Mouse (Mus musculus) frontal cortex, postnatal 10 days (tissue): Measurements from ENCODE around the gene Ttc28.

ENCODE experiments used
- DNase-seq, 2 experiments: peaks; one replicate each; pipeline ENCODE4 v3.0.0; 2022; ENCODE audit warnings: low spot score in 2 of 2, mixed read lengths in 1 of 2

Gene Ttc28

DNA sequence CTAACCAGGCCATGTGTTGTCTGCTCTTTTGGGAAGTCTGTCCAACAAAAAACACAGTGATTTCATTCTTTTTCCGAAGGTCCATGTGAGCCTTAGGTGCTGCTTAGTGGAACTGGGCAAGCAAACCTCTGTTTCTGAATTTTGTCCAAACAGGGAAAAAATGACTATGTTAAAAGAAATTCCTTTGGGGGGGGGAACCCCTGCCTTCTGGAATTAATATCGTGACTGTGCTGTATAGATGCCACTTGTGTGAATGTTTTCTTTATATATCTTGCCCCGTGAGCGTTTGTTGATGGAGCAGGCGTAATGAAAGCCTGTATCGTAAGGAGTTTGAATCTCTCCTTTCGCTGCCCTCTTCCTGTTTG lies 127.5 kb downstream of the Ttc28 start:
- no peak for DNase-seq

DNA sequence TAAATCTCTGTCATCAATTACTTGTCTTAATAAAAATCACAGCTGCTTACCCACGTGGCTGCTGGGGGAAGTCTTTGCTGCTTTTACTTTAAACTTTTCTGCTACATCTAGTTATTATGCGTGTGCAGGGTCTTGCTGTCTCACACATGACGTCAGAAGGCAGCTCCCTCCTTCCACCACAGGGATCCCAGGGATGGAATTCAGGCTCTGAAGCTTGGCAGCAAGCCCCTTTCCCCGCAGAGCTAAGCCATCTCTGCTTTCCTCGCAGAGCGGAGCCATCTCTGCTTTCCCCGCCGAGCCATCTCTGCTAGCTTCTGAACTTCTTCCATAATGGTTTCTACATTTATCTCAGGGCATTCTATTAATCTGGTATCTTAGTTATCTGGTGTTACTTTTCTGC lies 128.3 kb downstream of the Ttc28 start:
- DNase-seq: no peak

GRCm38 (mm10) chr5:111008431-111008830 lies 128.8 kb downstream of the Ttc28 start:
- DNase-seq: no peak

DNA sequence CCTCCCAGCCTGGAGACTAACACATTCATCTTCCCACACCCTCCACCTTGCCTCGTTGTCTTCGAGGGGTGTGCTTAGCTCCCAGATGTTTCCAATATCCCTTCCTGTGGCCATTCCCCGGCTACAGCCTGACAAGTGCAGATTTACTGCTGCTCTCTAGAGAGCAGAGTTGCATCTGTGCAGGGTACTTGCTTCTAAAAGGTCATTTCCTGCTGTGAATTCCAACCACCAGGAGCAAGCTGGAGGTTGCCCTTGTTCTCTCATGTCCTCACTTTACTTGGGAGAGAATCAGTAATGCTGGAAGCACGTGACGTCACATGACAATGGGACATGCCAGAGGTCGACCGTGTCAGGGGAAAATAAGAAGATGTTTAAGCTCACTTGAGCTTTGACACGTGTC lies 131.7 kb downstream of the Ttc28 start:
- DNase-seq: no peak

GRCm38 (mm10) chr5:111012064-111012463 lies 132.5 kb downstream of the Ttc28 start:
- DNase-seq: no peak

- DNase-seq: no peak
Observed at GRCm38 (mm10) chr5:111012587-111012986, 133.0 kb downstream of the Ttc28 start.

- DNase-seq: no peak
Observed at GRCm38 (mm10) chr5:111014960-111015359, 135.4 kb downstream of the Ttc28 start.

DNA sequence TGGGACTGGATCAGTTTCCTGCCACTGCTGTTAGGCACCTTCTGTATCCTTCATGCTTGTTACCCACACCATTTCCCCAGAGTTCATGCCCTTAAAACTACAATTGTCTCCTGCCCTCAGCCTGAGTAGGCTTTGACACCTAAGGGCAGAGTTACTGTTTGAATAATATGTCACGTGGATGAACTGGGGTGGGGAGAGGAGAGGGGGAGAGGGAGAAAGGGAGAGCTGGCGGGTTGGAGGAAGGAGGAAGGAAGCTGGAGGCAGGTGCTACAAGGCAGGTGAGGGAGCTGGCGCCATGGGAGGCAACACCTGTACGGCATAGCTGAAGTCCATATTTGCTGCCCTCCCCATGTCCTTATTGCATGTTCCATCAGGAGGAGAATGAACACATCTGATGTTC lies 137.7 kb downstream of the Ttc28 start:
- no peak for DNase-seq

DNA sequence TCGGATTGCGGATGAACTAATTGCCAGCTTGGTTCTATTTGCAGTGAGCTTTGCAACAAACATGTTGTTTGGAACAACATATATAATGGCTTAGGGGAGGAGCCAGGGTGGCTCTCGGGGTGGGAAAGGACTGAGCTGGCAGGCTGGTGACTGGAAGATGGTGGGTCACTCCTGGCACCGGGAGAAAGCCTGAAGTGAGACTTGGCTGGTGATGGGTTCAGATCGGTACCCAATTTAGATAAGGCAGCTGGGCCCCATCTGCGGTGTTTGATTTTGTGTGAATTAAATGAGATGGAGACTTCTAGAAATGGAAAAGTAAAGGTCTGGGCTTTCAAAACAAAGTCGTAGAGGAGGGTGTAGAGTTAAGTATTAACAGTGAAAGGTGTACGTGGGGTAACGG lies 142.7 kb downstream of the Ttc28 start:
- no peak for DNase-seq

DNA sequence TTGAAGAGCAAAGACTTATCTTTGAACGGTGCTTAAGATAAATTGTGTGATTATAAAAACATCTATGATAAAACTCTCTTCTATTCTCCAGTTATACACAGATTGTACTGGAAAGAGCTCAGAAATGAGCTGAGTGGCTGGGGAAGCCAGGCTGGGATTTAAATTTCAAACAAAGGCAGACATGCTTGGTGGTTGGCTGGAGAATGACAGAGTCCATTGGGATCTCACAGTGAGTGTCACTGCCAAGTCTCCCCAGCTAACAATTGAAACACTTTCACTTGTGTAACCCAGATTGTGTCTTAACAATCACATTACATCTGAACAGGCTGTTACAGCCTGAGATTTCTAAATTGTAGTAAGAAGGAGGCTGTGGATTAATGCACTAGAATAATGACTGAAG lies 143.3 kb downstream of the Ttc28 start:
- DNase-seq: no peak

- peak in 1 of 2 experiments; percentile 24 for DNase-seq
Observed at GRCm38 (mm10) chr5:111024621-111025020, 145.0 kb downstream of the Ttc28 start.

- DNase-seq: no peak
Observed at GRCm38 (mm10) chr5:111025476-111025875, 145.9 kb downstream of the Ttc28 start.

- DNase-seq: no peak
Observed at GRCm38 (mm10) chr5:111026209-111026608, 146.6 kb downstream of the Ttc28 start.

GRCm38 (mm10) chr5:111028340-111028739 lies 148.7 kb downstream of the Ttc28 start:
- no peak for DNase-seq

- no peak for DNase-seq
Observed at GRCm38 (mm10) chr5:111028952-111029351, 149.3 kb downstream of the Ttc28 start.

DNA sequence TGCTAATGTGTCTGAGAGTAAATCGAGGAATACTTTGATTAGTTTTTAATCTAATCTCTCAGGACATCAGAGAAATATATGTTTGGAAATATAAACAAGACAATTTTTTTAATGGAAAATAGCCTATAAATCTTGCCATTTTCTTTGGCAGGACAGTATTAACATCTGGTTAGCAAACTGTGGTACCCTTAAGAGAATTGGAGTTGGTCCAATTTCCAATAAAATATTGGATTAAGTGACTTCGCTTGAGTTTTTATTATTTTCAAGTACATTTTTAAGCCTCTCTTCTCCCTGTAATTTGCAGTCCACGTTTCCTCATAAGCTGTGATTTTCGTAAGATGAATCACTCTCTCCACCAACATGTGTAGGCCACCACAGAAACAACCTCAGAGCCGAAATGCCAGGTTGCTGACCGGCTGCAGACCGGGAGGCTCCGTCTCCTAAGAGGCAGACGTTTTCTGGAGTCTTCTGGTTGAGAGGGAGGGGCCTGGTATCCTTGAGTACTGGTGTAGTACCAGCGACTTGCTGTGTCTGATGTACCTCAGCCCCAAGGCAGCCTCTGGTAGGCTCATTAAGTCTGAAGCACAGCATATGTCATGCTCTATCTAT lies 153.2 kb downstream of the Ttc28 start:
- no peak for DNase-seq

DNA sequence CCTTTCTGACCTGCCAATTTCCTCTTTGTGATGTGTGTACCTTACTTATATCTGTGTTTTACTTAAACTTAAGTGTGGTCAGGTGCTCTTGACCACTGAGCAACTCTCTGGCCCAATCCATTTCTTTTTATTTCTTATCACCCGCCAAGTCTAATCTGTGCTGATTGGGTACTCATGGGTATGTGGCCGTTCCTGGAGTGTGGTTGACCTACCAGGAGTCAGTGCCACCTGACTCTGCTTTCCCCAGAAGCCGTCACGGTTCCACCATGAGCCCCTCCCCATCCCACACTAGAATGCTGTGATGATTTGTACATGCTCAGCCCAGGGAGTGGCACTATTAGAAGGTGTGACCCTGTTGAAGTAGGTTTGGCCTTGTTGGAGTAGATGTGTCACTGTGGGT lies 153.9 kb downstream of the Ttc28 start:
- DNase-seq: no peak

- DNase-seq: no peak
Observed at GRCm38 (mm10) chr5:111037123-111037748, 157.6 kb downstream of the Ttc28 start.

- DNase-seq: no peak
Observed at GRCm38 (mm10) chr5:111039771-111040170, 160.2 kb downstream of the Ttc28 start.

DNA sequence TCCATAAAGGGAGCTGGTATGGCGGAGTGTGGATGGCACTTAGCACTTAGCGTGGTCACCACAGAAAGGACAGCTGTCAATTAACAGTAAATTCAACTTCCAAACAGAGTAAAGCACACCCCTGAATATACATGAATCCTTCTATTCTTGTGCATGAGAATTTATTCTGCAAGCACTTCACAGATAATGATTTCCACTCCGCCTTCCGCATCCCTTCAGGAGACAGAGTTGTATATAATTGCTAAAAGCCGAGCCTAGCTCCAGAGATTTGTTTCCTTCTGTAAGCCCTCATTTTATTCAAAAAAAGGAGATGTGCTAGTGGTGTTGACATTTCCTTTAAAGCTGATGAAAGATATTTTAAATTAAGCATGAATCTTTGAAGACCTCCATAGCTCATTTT lies 162.3 kb downstream of the Ttc28 start:
- DNase-seq: no peak

GRCm38 (mm10) chr5:111044193-111044592 lies 164.6 kb downstream of the Ttc28 start:
- no peak for DNase-seq

- DNase-seq: no peak
Observed at GRCm38 (mm10) chr5:111046359-111046758, 166.8 kb downstream of the Ttc28 start.

DNA sequence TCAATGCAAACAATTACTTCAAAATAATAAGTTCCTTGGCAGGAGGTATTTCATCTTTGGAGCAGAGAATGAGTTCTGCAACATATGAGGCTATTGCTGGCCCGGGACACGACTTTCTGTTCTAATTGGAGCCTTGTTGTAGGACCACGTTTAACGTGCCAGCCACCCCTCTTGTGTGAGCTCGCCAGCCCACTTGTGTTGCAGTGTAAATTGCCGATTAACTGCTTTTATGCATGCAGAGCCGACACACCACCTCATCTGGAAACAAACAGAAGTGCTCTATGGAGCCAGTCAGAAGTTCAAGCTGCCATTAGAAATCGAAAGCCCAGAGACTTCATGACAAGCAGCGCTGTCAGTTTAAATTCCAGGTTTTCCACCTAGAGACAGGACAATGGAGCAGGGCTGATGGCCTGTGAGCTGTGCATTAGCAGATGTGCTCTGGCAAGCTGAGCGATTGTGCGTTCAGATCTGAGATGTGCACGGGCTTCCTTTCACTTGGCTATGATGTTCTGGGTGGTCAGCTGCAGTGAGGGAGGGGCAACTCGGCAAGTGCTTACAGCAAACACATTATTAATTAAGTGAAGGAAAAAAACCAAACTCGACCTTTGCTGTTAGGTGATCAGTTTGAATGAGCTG lies 167.4 kb downstream of the Ttc28 start:
- no peak for DNase-seq
